Mouse (Mus musculus) forebrain, embryonic 10.5 days (tissue): ENCODE data around the gene Gm45713. TPM values are rescaled to one million over a fixed set of nuclear protein-coding genes. Genes with fewer than 3 reads are reported as not detected.
A peak's percentile ranks its signal among the peaks of the same experiment; 100 is the strongest.
"Not testable (repeated sequence)": the region's sequence is repeated elsewhere in the genome, so short reads cannot be mapped to it uniquely, and the experiment has no call there.

Experiments used
- DNase-seq: peaks from one replicate; pipeline ENCODE4 v3.0.0-alpha.2; 2017; ENCODE audit warnings: low spot score; ENCODE audit errors: extremely low spot score
- H3K27ac ChIP-seq: fragments of 300-500 bp; sonication (generic); 2 replicates; pipeline ENCODE4 v1.5.1; 2016; ENCODE audit warnings: mild to moderate bottlenecking
- H3K27me3 ChIP-seq: fragments of 300-500 bp; sonication (generic); 2 replicates; pipeline ENCODE4 v1.6.1; 2016; ENCODE audit warnings: mild to moderate bottlenecking; ENCODE audit not compliant: poor library complexity, severe bottlenecking
- H3K36me3 ChIP-seq: fragments of 300-500 bp; sonication (generic); replicated peaks from 2 replicates; pipeline ENCODE4 v1.6.1; 2016; ENCODE audit warnings: mild to moderate bottlenecking, moderate library complexity
- H3K4me1 ChIP-seq: fragments of 300-500 bp; sonication (generic); 2 replicates; pipeline ENCODE4 v1.6.1; 2016
- H3K4me3 ChIP-seq: fragments of 300-500 bp; sonication (generic); 2 replicates; pipeline ENCODE4 v1.5.1; 2016; ENCODE audit warnings: mild to moderate bottlenecking, moderate library complexity
- H3K9me3 ChIP-seq: fragments of 300-500 bp; sonication (generic); 2 replicates; pipeline ENCODE4 v1.6.1; 2016; ENCODE audit warnings: mild to moderate bottlenecking, moderate library complexity
- WGBS: fragments of 180-500 bp; shearing (Covaris S2); methylation state at CpG from one replicate; pipeline ENCODE4 v1.1.7; 2016; 5-methylcytosine and 5-hydroxymethylcytosine counted together
- polyA plus RNA-seq: library from polyadenylated mRNA; unstranded; fragments of >200 nt; fragmentation: Nextera tagmentation; extraction: Ambion mirVana; gene quantifications from 2 replicates; pipeline ENCODE4 v1.2.1, GENCODE M21; 2016

Gene Gm45713
- polyA plus RNA-seq, 1 experiment from 2014 or later, result 0.11 TPM

- not testable (repeated sequence) for H3K4me3 ChIP-seq, H3K27ac ChIP-seq, H3K36me3 ChIP-seq, DNase-seq
- WGBS, result 55% methylated on average over 1 of the region's 1 CpGs
- Histone ChIP-seq H3K9me3 (peaks cover 33% of the 10 kb centered on the region), H3K4me1 (peaks cover 28% of the 10 kb centered on the region), H3K27me3 (peaks cover 98% of the 10 kb centered on the region)
Measured at GRCm38 (mm10) chr7:45173772-45174171, 37.7 kb upstream of the Gm45713 start.

- Histone ChIP-seq H3K27ac (no peak overlapping the region), H3K36me3 (0 out of 2 replicates have a peak, but pooled peaks cover 2% of the 10 kb centered on the region), H3K4me1 (peaks cover 35% of the 10 kb centered on the region), H3K4me3 (no peak overlapping the region), H3K9me3 (peaks cover 33% of the 10 kb centered on the region), H3K27me3 (peaks cover 98% of the 10 kb centered on the region)
- no peak for DNase-seq
- WGBS, result 58% methylated on average over 7 of the region's 7 CpGs
Measured at GRCm38 (mm10) chr7:45172974-45173373, 36.9 kb upstream of the Gm45713 start.

- H3K4me3 ChIP-seq, result no peak overlapping the region
- WGBS, result 89% methylated on average over 3 of the region's 3 CpGs
- peaks cover 17% of the 10 kb centered on the region for H3K4me1 ChIP-seq
- H3K27ac ChIP-seq, result no peak overlapping the region
- DNase-seq, result no peak
- 0 out of 2 replicates have a peak, but pooled peaks cover 2% of the 10 kb centered on the region for H3K36me3 ChIP-seq
- peaks cover 39% of the 10 kb centered on the region for H3K9me3 ChIP-seq
- H3K27me3 ChIP-seq, result peaks cover 98% of the 10 kb centered on the region
Measured at GRCm38 (mm10) chr7:45169495-45169894, 33.5 kb upstream of the Gm45713 start.

- no peak for DNase-seq
- 3% methylated on average over 24 of the region's 24 CpGs for WGBS
- Histone ChIP-seq H3K9me3 (peaks cover 39% of the 10 kb centered on the region), H3K36me3 (0 out of 2 replicates have a peak, but pooled peaks cover 2% of the 10 kb centered on the region), H3K27me3 (peaks cover 98% of the 10 kb centered on the region), H3K27ac (no peak overlapping the region), H3K4me1 (peaks cover 23% of the 10 kb centered on the region), H3K4me3 (peak overlapping the region; percentile 25)
Measured at GRCm38 (mm10) chr7:45168656-45169055, 32.6 kb upstream of the Gm45713 start.

GRCm38 (mm10) chr7:45167761-45168445 lies 31.9 kb upstream of the Gm45713 start:
- Histone ChIP-seq H3K9me3 (peaks cover 38% of the 10 kb centered on the region), H3K4me1 (peaks cover 25% of the 10 kb centered on the region), H3K27ac (no peak overlapping the region), H3K27me3 (peaks cover 100% of the 10 kb centered on the region), H3K4me3 (peak overlapping the region; percentile 19; the same call in 1 of the 2 replicates), H3K36me3 (0 out of 2 replicates have a peak, but pooled peaks cover 2% of the 10 kb centered on the region)
- 5% methylated on average over 19 of the region's 19 CpGs for whole genome bisulfite sequencing
- no peak for DNase-seq

- 20% methylated on average over 10 of the region's 10 CpGs for WGBS
- Histone ChIP-seq H3K4me1 (peaks cover 34% of the 10 kb centered on the region), H3K36me3 (0 out of 2 replicates have a peak, but pooled peaks cover 2% of the 10 kb centered on the region), H3K27ac (no peak overlapping the region), H3K4me3 (peak overlapping the region; percentile 5; the same call in 1 of the 2 replicates), H3K27me3 (peaks cover 99% of the 10 kb centered on the region), H3K9me3 (peaks cover 29% of the 10 kb centered on the region)
- DNase-seq, result no peak
Measured at GRCm38 (mm10) chr7:45166950-45167401, 30.9 kb upstream of the Gm45713 start.

- peaks cover 7% of the 10 kb centered on the region for H3K36me3 ChIP-seq
- no peak overlapping the region for H3K27ac ChIP-seq
- H3K4me3 ChIP-seq, result no peak overlapping the region
- peaks cover 41% of the 10 kb centered on the region for H3K4me1 ChIP-seq
- H3K27me3 ChIP-seq, result peaks cover 86% of the 10 kb centered on the region
- DNase-seq, result no peak
- H3K9me3 ChIP-seq, result peaks cover 26% of the 10 kb centered on the region
- WGBS, result 41% methylated on average over 11 of the region's 11 CpGs
Measured at GRCm38 (mm10) chr7:45165701-45166100, 29.7 kb upstream of the Gm45713 start.

GRCm38 (mm10) chr7:45164833-45165232 lies 28.8 kb upstream of the Gm45713 start:
- WGBS, result 65% methylated on average over 5 of the region's 5 CpGs
- H3K27ac ChIP-seq, result no peak overlapping the region
- peak overlapping the region; percentile 57; the same call in 1 of the 2 replicates for H3K4me3 ChIP-seq
- peaks cover 15% of the 10 kb centered on the region for H3K36me3 ChIP-seq
- no peak for DNase-seq
- H3K27me3 ChIP-seq, result peaks cover 77% of the 10 kb centered on the region
- peaks cover 41% of the 10 kb centered on the region for H3K4me1 ChIP-seq
- peaks cover 17% of the 10 kb centered on the region for H3K9me3 ChIP-seq

- Histone ChIP-seq H3K27ac (peak within 1 kb of the TSS; percentile 65; the same call in 1 of the 2 replicates), H3K9me3 (peaks cover 8% of the 10 kb centered on the region), H3K36me3 (peaks cover 23% of the 10 kb centered on the region), H3K4me3 (peak within 1 kb of the TSS; percentile 57), H3K27me3 (peaks cover 68% of the 10 kb centered on the region), H3K4me1 (peaks cover 41% of the 10 kb centered on the region)
- peak; percentile 33 for DNase-seq
- WGBS, result 2% methylated on average over 41 of the region's 41 CpGs
Measured at GRCm38 (mm10) chr7:45163735-45164490, 27.9 kb upstream of the Gm45713 start, which contains the start of gene Slc17a7. Slc17a7 (plus strand) TSS chr7:45163949.

- DNase-seq, result no peak
- Histone ChIP-seq H3K27ac (no peak overlapping the region), H3K4me3 (no peak overlapping the region), H3K36me3 (peaks cover 31% of the 10 kb centered on the region), H3K9me3 (peaks cover 6% of the 10 kb centered on the region; the same call in 1 of the 2 replicates), H3K4me1 (peaks cover 33% of the 10 kb centered on the region), H3K27me3 (peaks cover 60% of the 10 kb centered on the region)
- 75% methylated on average over 9 of the region's 9 CpGs for WGBS
Measured at GRCm38 (mm10) chr7:45162996-45163615, 27.1 kb upstream of the Gm45713 start.

GRCm38 (mm10) chr7:45162551-45162950 lies 26.5 kb upstream of the Gm45713 start:
- Histone ChIP-seq H3K4me3 (peak overlapping the region; percentile 55), H3K36me3 (peaks cover 36% of the 10 kb centered on the region), H3K27me3 (peaks cover 54% of the 10 kb centered on the region), H3K4me1 (peaks cover 28% of the 10 kb centered on the region), H3K27ac (peak overlapping the region; percentile 78; the same call in 1 of the 2 replicates), H3K9me3 (peaks cover 6% of the 10 kb centered on the region; the same call in 1 of the 2 replicates)
- DNase-seq, result no peak
- 25% methylated on average over 6 of the region's 6 CpGs for WGBS
